Mouse (Mus musculus) liver, adult 2 months (tissue): ENCODE measurements around the gene Alox15. TPM values are rescaled to one million over a fixed set of nuclear protein-coding genes. Genes with fewer than 3 reads are reported as not detected.

Experiments
- DNase-seq: peaks from one replicate; pipeline ENCODE4 v3.0.0-alpha.2; 2011; ENCODE audit warnings: low read depth, low spot score; ENCODE audit errors: extremely low read depth
- H3K27ac ChIP-seq: fragments of 200-500 bp; replicated peaks from 2 replicates; pipeline ENCODE4 v1.5.1; 2012; ENCODE audit warnings: low read depth, mild to moderate bottlenecking, control low read depth, inconsistent platforms, low read length; ENCODE audit not compliant: insufficient read depth
- H3K27me3 ChIP-seq: fragments of 200-500 bp; 2 replicates; pipeline ENCODE4 v1.6.1; 2012; ENCODE audit warnings: mild to moderate bottlenecking, moderate library complexity, low read length, inconsistent platforms; ENCODE audit not compliant: control insufficient read depth, insufficient read depth
- H3K36me3 ChIP-seq: fragments of 200-500 bp; 2 replicates; pipeline ENCODE4 v1.6.1; 2012; ENCODE audit warnings: low read length, inconsistent platforms; ENCODE audit not compliant: control insufficient read depth, insufficient read depth
- H3K4me1 ChIP-seq: fragments of 200-500 bp; 2 replicates; pipeline ENCODE4 v1.6.1; 2011; ENCODE audit warnings: low read length; ENCODE audit not compliant: control insufficient read depth, insufficient read depth
- H3K4me3 ChIP-seq: fragments of 200-500 bp; 2 replicates; pipeline ENCODE4 v1.5.1; 2011; ENCODE audit warnings: low read depth, mild to moderate bottlenecking, control low read depth, low read length, moderate library complexity; ENCODE audit not compliant: insufficient read depth
- H3K79me2 ChIP-seq: fragments of 200-500 bp; 2 replicates; pipeline ENCODE4 v1.6.1; 2012; ENCODE audit warnings: inconsistent platforms, mild to moderate bottlenecking, low read length, moderate library complexity; ENCODE audit not compliant: control insufficient read depth, insufficient read depth
- H3K9ac ChIP-seq: fragments of 200-500 bp; 2 replicates; pipeline ENCODE4 v1.6.1; 2012; ENCODE audit warnings: low read depth, mild to moderate bottlenecking, control low read depth, inconsistent platforms, low read length
- CTCF ChIP-seq: fragments of 200-500 bp; IDR thresholded peaks from 2 replicates; pipeline ENCODE4 v1.5.1; 2011; ENCODE audit warnings: low read depth, low read length, control low read depth
- POLR2A ChIP-seq: fragments of 200-500 bp; IDR thresholded peaks from 2 replicates; pipeline ENCODE4 v1.6.1; 2011; ENCODE audit warnings: low read length, control low read depth; ENCODE audit not compliant: insufficient read depth; ENCODE audit errors: extremely low read depth
- WGBS: fragments of 180-500 bp; shearing (Covaris S2); methylation state at CpG from one replicate; pipeline ENCODE4 v1.1.7; 2018; 5-methylcytosine and 5-hydroxymethylcytosine counted together
- polyA plus RNA-seq: library from polyadenylated mRNA; depleted of rRNA; stranded (reverse); fragments of >200 nt; gene quantifications from 2 replicates; pipeline ENCODE4 v1.2.3, GENCODE M21; 2012
- total RNA-seq: library from RNA; depleted of rRNA; stranded (reverse); fragments of >200 nt; gene quantifications from 2 replicates; pipeline ENCODE4 v1.2.3, GENCODE M21; 2014

The Alox15 gene
- total and polyA plus RNA-seq, 2 experiments = 0.09 TPM; not detected in 1

GRCm38 (mm10) chr11:70324726-70325125 lies 27.1 kb downstream of the Alox15 start:
- H3K27me3 ChIP-seq = peaks cover 4% of the 10 kb centered on the region; the same call in 1 of the 2 replicates
- no peaks in the 10 kb centered on the region for H3K4me1 ChIP-seq
- no peaks in the 10 kb centered on the region for H3K79me2 ChIP-seq
- DNase-seq = no peak
- no peak overlapping the region for H3K4me3 ChIP-seq
- H3K9ac ChIP-seq = no peak overlapping the region
- H3K27ac ChIP-seq = no peak overlapping the region
- 87% methylated on average over 8 of the region's 8 CpGs for WGBS
- no peak for TF ChIP-seq POLR2A
- no peak for TF ChIP-seq CTCF
- no peaks in the 10 kb centered on the region for H3K36me3 ChIP-seq

GRCm38 (mm10) chr11:70322528-70322927 lies 29.3 kb downstream of the Alox15 start, which contains the start of gene Alox12e:
Gene Alox12e, minus strand, starts transcription at chr11:70322628.
- 28% methylated on average over 7 of the region's 7 CpGs for WGBS
- Histone ChIP-seq H3K79me2 (no peaks in the 10 kb centered on the region), H3K4me3 (no peak within 1 kb of the TSS), H3K36me3 (no peaks in the 10 kb centered on the region), H3K27ac (no peak within 1 kb of the TSS), H3K9ac (no peak within 1 kb of the TSS), H3K4me1 (no peaks in the 10 kb centered on the region), H3K27me3 (peaks cover 7% of the 10 kb centered on the region; the same call in 1 of the 2 replicates)
- no peak for TF ChIP-seq CTCF
- no peak for TF ChIP-seq POLR2A
- no peak for DNase-seq

GRCm38 (mm10) chr11:70321664-70322063 lies 30.2 kb downstream of the Alox15 start:
- Histone ChIP-seq H3K4me1 (no peaks in the 10 kb centered on the region), H3K36me3 (no peaks in the 10 kb centered on the region), H3K79me2 (no peaks in the 10 kb centered on the region), H3K4me3 (no peak overlapping the region), H3K27ac (no peak overlapping the region), H3K27me3 (peaks cover 7% of the 10 kb centered on the region; the same call in 1 of the 2 replicates), H3K9ac (no peak overlapping the region)
- TF ChIP-seq POLR2A (no peak), CTCF (peak; percentile 92)
- 7% methylated on average over 15 of the region's 15 CpGs for WGBS
- peak; percentile 16 for DNase-seq

GRCm38 (mm10) chr11:70319614-70320013 lies 32.2 kb downstream of the Alox15 start:
- no peak for DNase-seq
- H3K4me1 ChIP-seq = no peaks in the 10 kb centered on the region
- no peak overlapping the region for H3K9ac ChIP-seq
- no peaks in the 10 kb centered on the region for H3K36me3 ChIP-seq
- no peak overlapping the region for H3K4me3 ChIP-seq
- peaks cover 7% of the 10 kb centered on the region; the same call in 1 of the 2 replicates for H3K27me3 ChIP-seq
- no peak overlapping the region for H3K27ac ChIP-seq
- H3K79me2 ChIP-seq = no peaks in the 10 kb centered on the region
- WGBS = 72% methylated on average over 12 of the region's 12 CpGs
- TF ChIP-seq POLR2A (no peak), CTCF (no peak)

GRCm38 (mm10) chr11:70313833-70314232 lies 38.0 kb downstream of the Alox15 start:
- H3K27ac ChIP-seq = no peak overlapping the region
- no peak overlapping the region for H3K4me3 ChIP-seq
- no peaks in the 10 kb centered on the region for H3K79me2 ChIP-seq
- no peaks in the 10 kb centered on the region for H3K36me3 ChIP-seq
- peak; percentile 73 for TF ChIP-seq CTCF
- no peak for TF ChIP-seq POLR2A
- DNase-seq = peak; percentile 16
- WGBS = 36% methylated on average over 7 of the region's 7 CpGs
- no peaks in the 10 kb centered on the region; the same call in 1 of the 2 replicates for H3K4me1 ChIP-seq
- no peaks in the 10 kb centered on the region for H3K27me3 ChIP-seq
- no peak overlapping the region for H3K9ac ChIP-seq

- no peak overlapping the region for H3K9ac ChIP-seq
- no peak for TF ChIP-seq POLR2A
- TF ChIP-seq CTCF = peak; percentile 48
- H3K4me1 ChIP-seq = peaks cover 2% of the 10 kb centered on the region
- no peaks in the 10 kb centered on the region for H3K79me2 ChIP-seq
- DNase-seq = peak; percentile 66
- no peaks in the 10 kb centered on the region for H3K27me3 ChIP-seq
- H3K4me3 ChIP-seq = no peak overlapping the region
- no peak overlapping the region for H3K27ac ChIP-seq
- 9% methylated on average over 9 of the region's 9 CpGs for WGBS
- H3K36me3 ChIP-seq = no peaks in the 10 kb centered on the region
Observed at GRCm38 (mm10) chr11:70309341-70309740, 42.5 kb downstream of the Alox15 start.
